Mouse (Mus musculus): ENCODE data around the gene Hoxa4.

Hoxa4 gene

DNA sequence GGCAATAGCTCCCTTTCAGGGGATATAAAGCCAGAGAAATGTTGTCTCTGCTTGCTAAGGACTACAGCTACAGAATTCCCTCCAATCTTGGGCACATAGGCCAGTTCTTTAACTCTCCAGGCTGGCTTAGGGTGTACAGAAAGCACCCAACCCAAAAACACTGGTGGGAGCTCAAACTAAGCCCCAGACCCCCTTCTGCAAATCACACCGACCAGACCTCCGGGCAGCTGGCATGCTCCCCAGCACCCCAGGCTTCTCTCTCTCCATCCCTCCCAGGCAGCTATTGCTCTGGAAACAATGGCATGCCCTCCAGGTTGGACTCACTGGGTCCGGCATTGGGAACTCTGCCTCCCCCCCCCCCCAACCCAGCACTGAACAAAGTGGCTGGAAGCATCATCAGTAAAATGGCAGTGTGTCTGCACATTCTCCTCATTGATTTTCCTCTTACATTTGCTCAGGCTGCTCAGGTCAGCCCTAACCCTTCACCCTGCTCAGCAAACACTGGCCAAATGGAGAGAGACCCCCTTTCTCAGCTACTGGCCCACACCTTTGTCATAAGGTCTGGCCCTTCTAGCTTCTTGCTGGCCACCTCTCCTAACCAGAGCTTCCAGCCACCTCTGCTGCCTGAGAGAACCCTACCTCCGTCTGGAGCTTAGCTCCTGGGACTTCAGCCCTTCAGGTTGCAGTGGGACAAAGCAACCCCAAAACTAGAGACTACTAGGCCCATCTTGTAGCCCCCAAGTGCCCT, 12.5 kb downstream of the Hoxa4 start:
- no peak for DNase-seq

DNA sequence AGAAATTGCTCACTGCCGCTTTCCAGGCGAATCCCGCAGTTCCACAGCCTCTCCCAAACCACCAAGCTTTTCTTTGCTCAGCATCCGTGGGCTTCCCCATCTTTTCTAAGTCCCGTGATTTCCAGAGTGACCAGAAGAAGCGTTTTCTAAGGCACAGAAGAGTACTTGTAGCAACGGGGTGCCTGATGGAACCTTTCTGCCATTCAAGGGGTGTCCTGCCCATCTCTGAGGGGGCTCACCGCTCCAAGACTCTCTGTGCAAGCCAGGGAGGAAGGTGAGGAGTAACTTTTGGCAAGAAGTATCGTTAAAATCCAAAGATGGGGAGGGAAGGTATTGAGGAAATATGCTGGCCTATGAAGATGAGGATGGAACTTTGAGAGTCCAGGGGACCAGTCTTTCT, 13.7 kb downstream of the Hoxa4 start:
- no peak for DNase-seq

DNA sequence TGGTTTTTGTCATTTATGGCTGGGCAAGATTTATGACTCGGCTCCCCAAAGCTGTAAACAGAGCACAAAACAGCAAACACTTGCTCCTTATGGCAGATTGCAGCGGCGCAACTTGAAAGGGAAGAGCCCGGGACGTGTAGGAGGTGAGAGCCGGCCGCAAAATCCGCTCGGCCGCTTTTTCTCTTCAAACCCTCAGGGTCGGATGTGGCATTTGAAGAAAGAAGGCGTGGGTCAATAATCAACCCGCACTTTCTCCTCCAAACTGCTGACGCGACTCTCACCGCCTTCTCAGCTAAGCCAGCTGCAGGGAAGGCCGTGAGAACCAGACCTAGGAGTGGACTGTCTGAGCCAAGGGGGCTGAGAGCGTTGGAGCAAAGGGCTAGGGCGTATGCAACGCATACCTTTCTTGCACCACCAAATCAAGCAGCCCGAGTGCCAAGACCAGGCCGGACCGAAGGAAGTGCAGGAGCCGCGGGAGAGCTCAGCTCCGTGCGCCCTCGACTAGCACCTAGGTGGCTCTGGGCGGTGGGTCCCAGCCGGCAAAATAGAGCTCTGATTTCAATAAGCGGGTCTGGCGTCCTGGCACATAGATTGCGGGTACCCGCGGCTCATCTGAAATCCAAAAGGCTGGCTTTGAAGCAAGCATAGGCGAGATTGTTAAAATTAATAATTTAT, 14.4 kb downstream of the Hoxa4 start, which contains the start of gene 5730596B20Rik:
Gene 5730596B20Rik (plus strand): TSS at position 438 of the 675 bp plus-strand sequence.
- no peak for DNase-seq

DNA sequence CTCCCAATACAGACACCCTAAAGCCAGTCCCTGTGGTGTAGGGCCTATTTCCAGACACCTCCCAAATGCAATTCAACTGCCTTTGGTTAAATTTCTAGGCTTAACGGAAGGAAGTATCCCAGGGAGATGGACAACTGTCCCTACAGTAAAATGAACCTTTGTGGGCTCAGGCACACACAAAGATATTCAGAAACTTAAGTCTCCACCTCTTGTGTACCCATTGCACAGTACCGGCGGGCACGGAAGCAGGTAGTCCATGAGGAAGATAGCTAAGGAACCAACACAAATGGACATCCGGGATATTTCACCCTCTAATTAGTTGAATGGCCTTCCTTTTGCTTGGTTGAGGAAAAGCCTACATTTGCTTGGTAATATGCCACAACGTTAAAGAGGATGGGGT, 15.2 kb downstream of the Hoxa4 start:
- no peak for DNase-seq

DNA sequence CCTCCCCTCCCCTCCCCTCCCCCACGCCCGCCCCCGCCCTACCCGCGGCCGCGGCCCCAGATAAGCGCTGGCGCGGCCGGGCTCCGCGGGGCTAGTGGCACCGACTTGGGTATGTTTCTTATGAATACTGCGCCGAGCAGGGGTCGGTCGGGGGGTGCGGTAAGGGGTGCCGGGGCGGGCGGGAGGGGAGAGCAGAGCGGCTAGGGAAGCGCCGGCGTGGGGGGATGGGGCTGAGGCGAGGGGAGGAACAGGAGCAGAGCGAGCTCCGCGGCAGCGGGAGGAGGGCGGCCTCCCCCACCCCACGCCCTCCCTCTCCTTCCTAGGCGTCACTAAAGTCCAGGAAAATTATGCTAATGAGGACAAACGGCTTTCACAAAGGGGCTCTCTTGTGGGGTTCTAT, 15.7 kb downstream of the Hoxa4 start:
- DNase-seq, result no peak

DNA sequence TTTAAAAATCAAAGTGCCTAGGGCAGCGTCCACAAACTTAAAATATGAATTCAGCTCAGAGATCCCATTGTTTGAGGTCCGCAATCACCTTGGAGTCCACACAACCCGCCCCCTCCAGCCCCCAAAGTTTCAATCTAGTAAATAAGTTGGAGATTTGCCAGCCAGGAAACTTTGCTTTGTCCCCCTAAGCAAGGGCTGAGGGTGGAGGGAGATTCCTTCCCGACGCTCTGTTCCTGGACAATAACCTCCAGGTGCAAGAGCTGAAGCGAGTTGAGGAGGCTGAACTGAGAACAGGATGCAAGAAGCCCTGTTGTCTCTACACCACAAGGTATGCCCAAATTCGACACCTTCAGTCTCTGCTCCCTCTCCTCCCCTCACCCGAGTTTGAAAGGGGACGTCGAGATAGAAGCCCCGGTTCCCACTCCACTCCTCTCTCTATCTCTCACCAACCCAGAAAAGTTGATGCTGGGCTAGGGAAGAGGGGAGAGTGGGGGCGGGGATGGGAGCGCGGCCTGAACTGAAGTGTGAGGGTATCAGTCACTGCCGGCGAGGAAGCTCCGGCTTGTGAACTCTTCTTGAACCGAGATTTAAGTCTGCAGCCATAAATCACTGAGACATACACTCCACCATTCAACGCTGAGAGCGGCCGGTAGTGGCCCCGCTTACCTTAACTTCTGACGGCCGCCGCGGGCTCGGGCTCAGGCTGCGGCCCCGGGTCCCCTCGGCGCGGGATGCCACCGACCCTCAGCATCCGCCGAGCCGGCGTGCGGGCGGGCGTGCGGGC, 16.4 kb downstream of the Hoxa4 start:
- DNase-seq, result no peak

DNA sequence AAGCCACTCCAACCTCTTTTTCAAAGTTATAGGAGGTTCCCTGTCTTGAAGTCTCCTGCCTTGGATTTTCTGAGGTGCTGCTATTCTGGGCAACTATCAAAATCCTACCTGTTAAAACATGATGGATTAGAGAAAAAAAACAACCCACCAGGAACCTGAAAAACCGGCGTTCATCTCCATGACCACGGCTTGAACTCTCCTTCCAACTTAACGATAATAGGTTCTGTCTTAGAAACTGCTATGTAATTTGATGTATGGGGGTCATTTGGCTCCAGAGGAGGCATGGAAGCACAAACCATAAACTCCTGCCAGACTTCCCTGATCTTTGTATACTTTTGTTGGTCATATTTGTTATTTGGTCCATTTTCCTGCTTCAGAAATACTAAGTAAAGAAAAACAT, 17.9 kb downstream of the Hoxa4 start:
- DNase-seq, result no peak

DNA sequence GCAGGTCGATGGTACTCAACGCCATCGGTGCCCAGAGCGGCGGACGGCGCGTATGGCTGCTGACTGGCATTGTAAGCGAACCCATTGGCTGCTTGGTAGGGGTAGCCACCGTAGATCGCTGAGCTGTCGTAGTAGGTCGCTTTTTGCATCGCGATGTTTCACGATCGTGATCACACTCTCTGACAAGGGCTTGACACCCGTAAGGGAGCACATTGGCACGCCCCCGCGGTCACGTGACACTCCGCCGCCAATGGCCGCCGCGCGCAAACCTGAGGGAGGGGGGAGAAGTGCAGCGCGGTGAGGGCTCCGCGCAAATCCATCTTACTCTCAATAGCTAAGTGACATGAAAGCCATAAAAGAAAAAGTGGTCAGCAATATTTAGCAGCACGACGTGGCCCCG, 19.1 kb downstream of the Hoxa4 start:
- no peak for DNase-seq

DNA sequence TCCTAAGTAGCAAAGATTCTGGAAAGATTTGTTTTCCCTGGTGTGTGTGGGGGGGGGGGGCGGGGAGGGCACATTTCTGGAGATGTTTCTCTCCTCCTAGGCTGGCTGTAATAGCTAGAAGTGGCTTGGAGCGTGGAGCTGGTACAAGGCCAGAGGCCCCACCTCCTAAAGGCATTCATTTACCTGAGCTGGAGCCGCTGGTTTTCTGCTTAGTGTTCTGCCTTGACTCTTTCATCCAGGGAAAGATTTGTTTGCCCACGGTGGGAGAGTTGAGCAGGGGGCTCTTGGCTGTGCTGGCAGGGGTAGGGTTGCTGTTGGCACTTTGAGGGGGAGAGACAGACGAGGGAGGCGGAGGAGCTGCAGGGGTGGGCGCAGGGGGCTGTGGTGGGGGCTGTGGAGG, 19.6 kb downstream of the Hoxa4 start:
- DNase-seq, result no peak

DNA sequence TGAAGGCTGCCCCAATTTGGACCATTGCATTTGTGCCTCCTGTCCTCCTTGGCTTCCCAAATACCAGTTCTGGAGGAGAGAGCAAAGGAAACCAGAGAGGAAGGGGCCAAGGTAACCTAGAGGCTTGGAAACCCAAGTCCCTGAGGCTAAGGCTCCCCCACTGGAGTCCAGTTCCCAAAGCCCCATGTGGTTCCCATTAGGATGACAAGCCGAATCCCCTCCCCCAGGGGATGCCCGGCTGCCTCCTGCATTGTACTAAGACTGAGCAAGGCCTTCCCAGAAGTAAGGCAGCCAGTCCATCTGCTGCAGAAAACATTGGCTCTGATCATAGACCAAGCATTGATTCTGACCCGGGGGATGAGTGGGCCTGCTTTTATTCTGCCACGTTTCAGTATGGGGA, 20.2 kb downstream of the Hoxa4 start:
- DNase-seq, result no peak

DNA sequence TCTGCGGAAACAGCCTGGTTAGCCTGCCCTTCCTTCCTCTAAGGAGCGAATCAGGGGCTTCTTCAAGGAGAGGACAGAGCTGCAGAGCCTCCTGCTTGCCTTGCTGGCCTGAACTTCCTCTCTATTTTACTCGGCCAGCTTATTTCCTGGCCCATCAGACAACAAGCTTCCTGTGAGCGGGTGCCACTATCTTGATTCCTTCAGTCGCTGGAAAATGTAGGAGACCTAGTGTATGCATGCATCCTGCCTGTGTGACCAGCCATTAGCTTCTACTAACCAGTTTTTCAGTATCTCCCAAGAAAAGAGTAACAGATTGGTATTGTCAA, 20.7 kb downstream of the Hoxa4 start:
- no peak for DNase-seq

DNA sequence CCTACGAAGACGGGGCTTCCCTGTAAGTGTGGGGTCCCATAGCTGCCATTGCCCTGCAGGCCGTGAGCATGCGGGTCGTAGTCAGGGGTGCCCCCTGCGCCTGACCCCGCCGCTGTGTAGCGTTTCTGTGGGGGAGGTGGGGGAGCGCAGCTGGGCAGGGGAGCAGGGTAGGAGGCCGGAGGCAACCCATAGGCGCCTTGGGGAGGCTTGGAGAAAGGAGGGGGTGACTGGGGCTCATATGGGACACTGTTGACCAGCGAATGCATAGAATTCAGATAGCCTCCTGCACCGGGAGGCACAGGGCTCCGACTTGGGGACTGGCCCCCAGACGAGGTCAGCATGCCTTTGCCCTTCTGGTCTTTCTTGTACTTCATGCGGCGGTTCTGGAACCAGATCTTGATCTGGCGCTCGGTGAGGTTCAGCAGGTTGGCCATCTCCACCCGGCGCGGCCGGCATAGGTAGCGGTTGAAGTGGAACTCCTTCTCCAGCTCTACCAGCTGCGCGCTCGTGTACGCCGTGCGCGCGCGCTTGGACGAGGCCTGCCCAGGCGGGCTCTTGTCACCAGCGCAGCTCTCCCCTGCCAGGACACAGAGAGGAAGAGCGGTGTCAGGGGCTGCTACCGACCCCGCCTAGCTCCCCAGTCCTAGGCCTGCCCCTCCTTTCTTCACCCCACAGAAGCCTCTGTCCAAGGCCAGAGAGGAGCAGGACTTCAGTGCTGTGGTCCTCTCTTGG, 21.2 kb downstream of the Hoxa4 start:
- DNase-seq, result no peak

DNA sequence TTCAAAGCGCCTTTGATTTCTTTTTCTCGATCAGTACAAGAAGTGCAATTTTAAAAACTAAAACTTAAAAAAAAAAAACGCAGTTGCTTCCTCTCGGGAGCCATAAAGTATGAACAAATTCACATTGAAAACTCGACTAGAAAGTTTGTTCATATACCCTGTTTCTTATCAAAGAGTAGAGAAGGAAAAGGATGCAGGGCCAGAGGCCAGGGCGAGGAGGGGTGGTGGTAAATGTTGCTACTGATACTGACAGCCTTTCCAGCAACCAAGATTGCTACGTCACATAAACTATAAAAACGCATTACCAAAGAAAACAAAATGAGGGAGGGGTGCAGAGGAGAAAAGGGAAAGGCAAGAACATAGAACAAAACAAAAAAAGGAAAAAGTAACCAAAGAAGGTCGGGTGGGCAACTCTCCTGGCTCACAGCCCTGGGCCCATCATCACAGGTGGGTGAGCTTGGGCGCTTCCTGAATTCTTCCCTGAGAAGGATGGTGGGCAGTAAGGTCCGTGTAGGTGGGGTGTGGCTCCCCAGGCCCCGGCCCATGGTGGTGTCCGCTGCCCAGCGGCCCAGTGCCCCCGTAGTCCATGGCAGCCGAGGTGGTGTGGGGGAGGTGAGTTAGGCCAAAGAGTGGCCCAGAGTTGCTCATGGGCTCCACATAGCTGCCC, 21.9 kb downstream of the Hoxa4 start:
- no peak for DNase-seq

DNA sequence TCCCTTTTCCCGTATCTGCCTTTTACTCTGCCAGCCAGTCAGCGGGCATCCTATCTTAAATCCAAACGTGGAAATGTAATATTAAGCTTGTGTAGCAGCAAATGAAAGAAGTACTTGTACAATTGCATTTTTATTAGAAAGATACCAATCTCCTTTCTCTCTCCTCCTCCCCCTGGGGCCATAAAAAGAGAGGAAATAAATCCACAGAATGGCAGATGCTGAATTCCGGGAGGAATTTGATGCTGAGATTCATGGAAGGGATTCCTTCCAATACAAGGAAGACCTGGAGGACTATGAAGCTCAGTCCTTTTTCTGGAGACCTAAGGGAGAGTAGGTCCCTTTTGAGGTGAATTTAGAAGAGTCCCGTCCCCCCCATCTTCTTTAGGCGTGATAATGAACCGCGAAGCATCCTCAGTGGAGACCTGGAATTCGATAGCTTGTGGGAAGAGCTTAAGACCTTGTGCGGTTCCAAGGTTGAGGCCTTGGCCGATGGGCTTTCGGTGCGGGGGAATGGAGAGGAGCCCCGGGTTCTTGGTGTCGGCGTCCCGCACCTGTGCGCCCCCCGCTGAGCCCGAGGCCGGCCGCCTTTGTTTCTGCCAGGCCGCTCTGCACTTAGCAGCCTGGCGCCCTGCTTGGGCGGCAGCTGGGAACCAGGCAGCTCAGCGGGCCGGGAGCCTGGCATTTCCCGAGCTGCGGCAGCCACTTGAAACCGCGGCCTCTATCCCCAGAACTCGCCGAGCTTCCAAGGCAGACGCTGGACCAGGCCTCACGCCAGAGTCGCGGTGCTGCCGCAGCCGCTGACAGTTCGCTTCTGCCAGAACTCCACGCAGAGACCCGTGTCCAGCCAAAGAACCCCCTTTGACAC, 23.1 kb downstream of the Hoxa4 start:
- DNase-seq, result no peak

DNA sequence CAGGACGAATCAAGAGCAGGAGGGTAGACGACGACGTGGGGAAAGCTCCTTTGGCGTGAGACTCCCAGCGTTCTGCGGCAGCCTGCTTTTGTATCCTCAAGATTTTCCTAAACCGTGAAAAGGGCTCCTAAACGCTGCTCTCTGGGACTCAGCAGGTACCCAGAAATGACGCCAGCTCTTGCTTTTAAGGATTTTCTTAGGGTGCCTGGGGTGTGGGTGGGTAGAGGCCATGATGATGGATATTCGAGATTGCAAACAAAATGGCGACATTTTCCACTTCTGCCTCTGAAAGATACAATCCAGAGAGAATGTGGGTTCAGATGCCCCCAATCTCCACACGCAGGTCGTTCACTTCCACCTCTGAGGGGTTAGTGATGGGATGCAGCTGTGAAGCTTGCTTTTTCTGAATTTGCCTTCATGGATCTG, 23.8 kb downstream of the Hoxa4 start:
- no peak for DNase-seq

DNA sequence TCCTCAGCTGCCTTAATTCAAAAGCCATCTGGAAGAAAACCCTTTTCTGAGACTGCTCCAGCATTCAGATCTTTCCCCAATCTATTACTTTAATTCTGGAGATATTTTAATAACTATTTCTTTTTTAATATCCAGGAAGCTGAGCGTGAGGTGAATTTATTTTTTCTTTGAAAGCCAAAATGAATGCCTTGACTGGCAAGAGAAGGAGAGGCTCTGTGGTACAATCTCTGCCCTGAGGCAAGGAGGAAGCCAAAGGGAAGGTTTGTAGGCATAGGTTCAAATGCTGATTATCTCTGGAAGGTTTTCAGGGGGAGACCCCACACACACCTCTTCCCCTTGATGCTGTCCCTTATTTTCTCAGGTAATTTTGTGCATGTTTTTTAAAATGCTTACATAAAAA, 24.4 kb downstream of the Hoxa4 start:
- no peak for DNase-seq

DNA sequence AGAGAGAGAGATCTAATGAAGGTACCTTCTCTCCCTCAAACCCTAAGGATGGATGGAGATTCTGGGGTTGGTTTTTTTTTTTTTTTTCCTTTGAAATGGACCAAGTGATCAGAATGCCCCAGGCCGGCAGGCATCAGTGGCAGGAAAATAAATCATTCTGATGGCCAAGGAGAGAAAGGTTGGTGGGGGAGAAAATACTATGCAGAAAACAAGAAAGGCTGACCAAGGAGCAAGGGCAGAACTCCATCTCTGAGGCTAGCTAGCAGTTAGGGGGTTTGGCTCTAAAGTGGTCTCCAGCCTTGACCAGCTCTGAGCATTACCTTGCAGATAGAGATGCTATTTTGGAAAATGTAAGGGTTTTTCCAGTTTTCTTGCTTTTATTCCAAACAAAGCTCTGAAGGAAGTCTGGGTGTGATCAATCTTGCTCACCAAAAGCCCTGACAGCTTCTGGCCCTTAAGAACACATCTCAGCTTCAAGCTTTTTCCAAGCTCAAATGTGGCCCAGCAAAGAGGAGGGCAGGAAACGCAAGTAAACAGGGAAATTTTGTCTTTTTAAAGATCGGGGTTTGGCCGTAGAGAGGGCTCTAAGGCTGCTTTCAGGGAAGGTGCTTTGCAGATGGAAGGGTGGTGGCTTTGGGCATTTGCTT, 25.0 kb downstream of the Hoxa4 start:
- DNase-seq, result no peak

DNA sequence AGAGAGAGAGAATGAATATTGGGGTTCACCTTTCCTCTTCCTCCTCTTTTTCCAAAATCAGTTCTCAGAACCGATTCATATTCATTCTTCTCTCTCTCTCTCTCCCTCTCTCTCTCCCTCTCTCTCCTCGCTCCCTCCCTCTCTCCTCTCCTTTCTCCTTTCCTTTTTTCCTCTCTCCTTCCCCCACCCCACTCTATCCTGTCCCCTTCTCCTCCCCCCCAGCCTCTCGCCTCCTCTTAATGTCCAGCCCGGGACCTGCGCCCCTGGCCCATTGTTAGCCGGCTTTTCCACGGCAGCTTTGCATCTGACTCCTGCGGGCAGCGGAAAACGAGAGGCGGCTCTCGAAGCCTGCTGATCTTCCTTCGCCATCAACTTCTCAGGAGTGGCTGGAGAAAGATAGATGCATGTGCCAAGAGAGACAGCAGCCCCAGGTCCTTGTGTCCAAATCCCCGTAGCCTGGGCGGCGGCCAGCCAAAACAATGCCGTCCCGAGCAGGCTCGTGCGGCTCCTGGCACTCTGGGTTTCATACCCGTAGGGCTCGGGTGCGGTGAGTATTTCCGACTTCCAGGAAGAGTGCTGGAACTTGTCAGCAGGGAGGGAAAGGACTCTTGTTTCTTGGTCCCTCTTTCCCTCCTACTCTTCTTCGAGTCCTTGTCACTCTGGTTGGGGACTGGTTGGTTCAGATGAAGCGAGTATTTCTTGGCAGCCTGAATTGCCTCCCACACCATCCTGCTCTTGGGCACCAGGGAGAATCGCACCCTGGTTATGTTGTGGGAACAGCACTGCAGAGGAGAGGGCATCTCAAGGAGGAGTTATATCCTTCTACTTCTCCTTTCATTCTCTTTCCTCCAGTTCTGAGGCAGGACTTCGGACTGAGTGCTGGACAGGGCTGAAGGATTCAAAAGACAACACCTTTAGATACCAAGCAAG, 25.8 kb downstream of the Hoxa4 start:
- DNase-seq, result no peak

DNA sequence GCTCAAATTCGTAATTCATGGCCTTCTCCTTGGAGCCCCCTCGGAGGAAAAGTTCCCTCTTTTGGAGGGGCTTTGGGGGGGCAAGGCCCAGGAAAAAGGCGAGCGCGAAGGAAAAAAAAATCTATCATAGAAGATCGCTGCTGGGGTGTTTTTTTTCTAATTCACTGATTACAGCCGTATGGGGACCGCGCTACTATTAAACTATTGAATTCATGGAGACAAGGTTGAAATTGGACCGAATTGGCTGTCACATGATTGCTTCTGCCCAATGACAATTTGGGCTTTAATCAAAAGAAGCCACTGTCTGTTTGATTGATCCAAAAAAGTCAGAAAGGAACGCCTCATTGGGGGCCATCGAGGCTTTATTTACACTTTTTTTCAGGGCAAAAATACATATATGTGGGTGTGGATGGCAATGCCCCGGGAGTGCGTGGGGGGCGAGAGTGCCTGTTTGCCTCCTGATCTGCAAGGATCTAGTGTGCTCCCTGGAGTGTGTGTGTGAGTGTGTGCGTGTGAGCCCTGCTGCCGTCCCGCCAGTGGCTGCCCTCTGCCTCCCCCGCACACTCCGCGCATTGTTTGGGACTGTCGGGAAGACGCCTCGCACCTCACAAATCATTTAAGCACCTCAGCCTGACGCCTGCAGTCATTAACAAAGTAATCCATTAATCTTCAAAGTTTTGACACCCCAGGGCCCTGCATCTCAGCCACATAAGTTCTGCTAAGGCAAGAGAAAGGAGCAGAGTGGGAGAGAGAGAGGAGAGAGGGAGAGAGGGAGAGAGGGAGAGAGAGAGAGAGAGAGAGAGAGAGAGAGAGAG, 26.7 kb downstream of the Hoxa4 start, which contains the start of gene Hoxa2:
Gene Hoxa2 (minus strand): TSS at position 206 of the 815 bp plus-strand sequence.
- DNase-seq, result no peak

All from B cell, adult 2 months (primary cell).